30 mouse cellular contexts compared by ENCODE assay signal in the genomic region with DNA sequence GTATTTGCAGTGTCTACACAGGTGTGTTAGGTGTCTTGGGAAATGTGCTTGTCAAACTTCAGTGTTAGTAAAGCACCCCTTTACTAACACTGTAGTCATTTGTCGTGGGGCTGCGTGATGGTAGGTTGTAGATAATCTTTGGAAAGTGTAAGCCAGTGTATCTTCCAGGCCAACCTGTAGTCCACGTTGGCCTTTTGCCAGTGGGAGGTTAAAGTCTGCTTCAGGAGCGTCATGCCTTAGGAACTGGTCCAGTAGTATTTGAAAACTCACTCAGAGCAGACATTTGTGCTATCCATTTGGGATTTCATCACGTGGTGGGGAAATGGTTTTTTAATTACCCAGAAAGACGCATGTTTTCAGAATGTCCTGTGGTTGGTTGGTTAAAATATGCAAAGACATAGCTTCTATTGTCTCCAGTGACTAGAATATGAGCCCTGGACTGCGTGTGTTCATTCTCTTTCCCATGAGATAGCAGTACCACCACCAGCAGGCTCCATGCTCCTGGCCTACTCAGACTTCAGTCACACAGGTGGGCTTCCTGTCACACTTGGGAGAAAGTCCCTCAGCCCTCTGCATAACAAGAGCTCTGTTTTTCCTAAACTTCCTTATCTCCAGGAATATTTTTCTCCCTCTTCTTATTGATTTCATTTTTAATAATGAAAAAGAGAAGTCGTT.
DNase-seq lines count a peak whose midpoint lies in the region; ATAC-seq and TF ChIP-seq lines count a peak whose summit lies in the region.
"Had no signal": no experiment of that assay in that cellular context is flagged by ENCODE, and none has a peak within 500 bp of the region (broad histone marks: within the 10 kb centered on the region; RNA-seq: fewer than 3 reads in every experiment).

No protein-coding gene starts in this region.

- H3K4me1 ChIP-seq in liver, postnatal 0 days (ENCODE audit: insufficient read depth): no peaks in the 10 kb centered on the region
- H3K4me1 ChIP-seq in liver, embryonic 12.5 days: no peaks in the 10 kb centered on the region
- H3K4me1 ChIP-seq: liver, embryonic 13.5 days; midbrain, embryonic 15.5 days; neural tube, embryonic 12.5 days had no signal

- no peak for TF ChIP-seq CTCF in liver, postnatal 0 days (IDR thresholded peaks at IDR 0.05; ENCODE audit: low read depth)

- WGBS in liver, postnatal 0 days (ENCODE audit: insufficient replicate concordance): 73% methylated on average over 8 of the region's 8 CpGs
- 64% methylated on average over 8 of the region's 8 CpGs for WGBS in liver, embryonic 12.5 days (ENCODE audit: insufficient replicate concordance)

- no peak overlapping the region for H3K27ac ChIP-seq in liver, postnatal 0 days (ENCODE audit: low read depth)
- no peak overlapping the region for H3K27ac ChIP-seq in liver, embryonic 12.5 days
- H3K27ac ChIP-seq: embryonic facial prominence, embryonic 12.5 days; forebrain, embryonic 15.5 days; gastrocnemius, adult 2 months; heart, adult 2 months; hindbrain, embryonic 14.5 days; liver, embryonic 13.5 days; macrophage; midbrain, embryonic 15.5 days; neural tube, embryonic 12.5 days had no signal

- H3K4me3 ChIP-seq in liver, postnatal 0 days (ENCODE audit: low read depth, low read length): no peak overlapping the region
- no peak overlapping the region for H3K4me3 ChIP-seq in liver, embryonic 12.5 days
- H3K4me3 ChIP-seq: embryonic facial prominence, embryonic 12.5 days; forebrain, embryonic 15.5 days; gastrocnemius, adult 2 months; heart, adult 2 months; heart, embryonic 12.5 days; liver, embryonic 13.5 days; midbrain, embryonic 15.5 days; myocyte; neural tube, embryonic 12.5 days had no signal

- no peak for TF ChIP-seq EP300 in liver, postnatal 0 days (IDR thresholded peaks at IDR 0.05; ENCODE audit: low read depth)

- no peak overlapping the region for H3K4me2 ChIP-seq in liver, postnatal 0 days (ENCODE audit: low read depth, low read length)
- no peak overlapping the region for H3K4me2 ChIP-seq in liver, embryonic 12.5 days
- H3K4me2 ChIP-seq: embryonic facial prominence, embryonic 12.5 days; forebrain, embryonic 15.5 days; heart, embryonic 12.5 days; hindbrain, embryonic 14.5 days; liver, embryonic 13.5 days; midbrain, embryonic 15.5 days; neural tube, embryonic 12.5 days had no signal

- H3K27me3 ChIP-seq in liver, postnatal 0 days (ENCODE audit: insufficient read depth, low read length): no peaks in the 10 kb centered on the region
- H3K27me3 ChIP-seq in liver, embryonic 12.5 days (replicated peaks): no peaks in the 10 kb centered on the region
- H3K27me3 ChIP-seq: embryonic facial prominence, embryonic 12.5 days; forebrain, embryonic 15.5 days; heart, embryonic 12.5 days; liver, embryonic 13.5 days; midbrain, embryonic 15.5 days; neural tube, embryonic 12.5 days had no signal

- no peaks in the 10 kb centered on the region for H3K36me3 ChIP-seq in liver, postnatal 0 days (replicated peaks; ENCODE audit: insufficient read depth, low read length)
- no peaks in the 10 kb centered on the region for H3K36me3 ChIP-seq in liver, embryonic 12.5 days
- H3K36me3 ChIP-seq: embryonic facial prominence, embryonic 12.5 days; forebrain, embryonic 15.5 days; heart, embryonic 12.5 days; liver, embryonic 13.5 days; midbrain, embryonic 15.5 days; neural tube, embryonic 12.5 days had no signal

- peaks cover 2% of the 10 kb centered on the region; the same call in 1 of the 2 replicates for H3K9me3 ChIP-seq in liver, postnatal 0 days (ENCODE audit: low read length)
- H3K9me3 ChIP-seq in liver, embryonic 12.5 days (replicated peaks): no peaks in the 10 kb centered on the region
- H3K9me3 ChIP-seq: embryonic facial prominence, embryonic 12.5 days; forebrain, embryonic 15.5 days; liver, embryonic 13.5 days; midbrain, embryonic 15.5 days; neural tube, embryonic 12.5 days had no signal

- ATAC-seq in liver, postnatal 0 days: no peak
- ATAC-seq in liver, embryonic 12.5 days: no peak
- ATAC-seq: CD4-positive, CD25-positive, alpha-beta regulatory T cell, adult 4 months; forebrain, embryonic 15.5 days; midbrain, embryonic 15.5 days had no signal

- DNase-seq in kidney, adult 18-20 months: peak; percentile 27
- no peak for DNase-seq in kidney, postnatal 4 days
- DNase-seq in liver, postnatal 0 days: peak; percentile 58
- DNase-seq in kidney, postnatal 14 days: peak; percentile 45
- no peak for DNase-seq in frontal cortex, postnatal 36 days (ENCODE audit: low spot score in 2 of 2)
- no peak for DNase-seq in layer of hippocampus, adult 18-20 months (ENCODE audit: low spot score in 2 of 2)
- DNase-seq: adrenal gland, postnatal 14 days; cerebellum, adult 11 months; cerebellum, adult 9-10 months; embryo, embryonic 11 days; gastrocnemius, adult 2 months; gastrocnemius, postnatal 36 days; heart, adult 2 months; layer of hippocampus, adult 9-11 months; liver, embryonic 13.5 days; lung, adult 2 months; lung, postnatal 10 days; right cerebral cortex, adult 18-20 months; spleen, adult 18-20 months; thymus, postnatal 4 days had no signal

- H3K9ac ChIP-seq in liver, postnatal 0 days (replicated peaks): no peak overlapping the region
- H3K9ac ChIP-seq in liver, embryonic 12.5 days: no peak overlapping the region
- H3K9ac ChIP-seq: embryonic facial prominence, embryonic 12.5 days; forebrain, embryonic 15.5 days; heart, embryonic 12.5 days; hindbrain, embryonic 14.5 days; liver, embryonic 13.5 days; midbrain, embryonic 15.5 days; neural tube, embryonic 12.5 days had no signal

Comparison
In these comparisons a context has a peak if more than half of its experiments do, and no peak if none do; other contexts are left out.
1. DNase-seq: peak in kidney, adult 18-20 months (single experiment), liver, postnatal 0 days (single experiment) and kidney, postnatal 14 days (single experiment); none in kidney, postnatal 4 days (0 of 2), frontal cortex, postnatal 36 days (0 of 2) and layer of hippocampus, adult 18-20 months (0 of 2).